Mouse (Mus musculus): Measurements from ENCODE around the gene Thtpa. TPM values are rescaled to one million over a fixed set of nuclear protein-coding genes. Genes with fewer than 3 reads are reported as not detected.

The Thtpa gene
- total RNA-seq (2021) = 10 to 100 TPM; 21.0 to 21.3 TPM
- long read RNA-seq, experiment 1, transcript Thtpa-201 (2 exons, 2,830 nt) = major isoform, 21 of 23 reads
- long read RNA-seq, experiment 1, partial matches to known transcripts = 0 of 23 reads
- long read RNA-seq, experiment 1, other reads (novel, unspliced or antisense) = 2 of 23 reads
- long read RNA-seq, experiment 2, transcript Thtpa-201 (2 exons, 2,830 nt) = major isoform, 55 of 61 reads
- long read RNA-seq, experiment 2, partial matches to known transcripts = 0 of 61 reads
- long read RNA-seq, experiment 2, other reads (novel, unspliced or antisense) = 6 of 61 reads

GRCm38 (mm10) chr14:55094704-55095231 lies at the start of gene Thtpa:
TSS of gene Thtpa (plus strand) at chr14:55094784.
- DNase-seq (ENCODE audit: low spot score in 2 of 2) = peak in 1 of 2 experiments; percentile 55

- DNase-seq (ENCODE audit: low spot score in 2 of 2) = no peak
Observed at GRCm38 (mm10) chr14:55047971-55048531, 46.5 kb upstream of the Thtpa start.

- no peak for DNase-seq (ENCODE audit: low spot score in 2 of 2)
Observed at GRCm38 (mm10) chr14:55052496-55052895, 42.1 kb upstream of the Thtpa start.

GRCm38 (mm10) chr14:55053050-55053449 lies 41.5 kb upstream of the Thtpa start:
- DNase-seq (ENCODE audit: low spot score in 2 of 2) = no peak

DNA sequence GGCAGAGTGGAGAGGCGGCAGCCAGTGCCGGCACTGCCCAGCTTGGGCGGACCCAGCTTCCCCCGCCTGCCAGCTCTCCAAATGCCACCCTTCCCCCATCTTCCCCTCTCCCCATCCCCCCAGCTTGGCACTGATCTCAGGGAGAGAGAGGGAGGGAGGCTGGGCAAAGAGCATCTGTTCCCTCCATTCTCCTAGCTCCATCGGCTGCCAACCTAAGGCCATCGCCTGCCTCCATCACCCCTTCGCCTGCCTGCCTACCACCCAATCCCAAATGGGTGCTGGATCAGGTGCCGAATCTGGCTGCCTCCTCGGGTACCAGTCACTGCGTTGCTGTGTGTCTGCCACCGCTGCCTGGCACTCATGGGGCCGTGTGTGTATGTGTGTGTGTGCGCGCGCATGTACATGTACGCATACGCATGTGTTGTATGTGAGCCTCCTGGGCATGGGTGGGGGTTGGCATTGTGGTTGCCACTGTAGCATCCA lies 40.8 kb upstream of the Thtpa start:
- no peak for DNase-seq (ENCODE audit: low spot score in 2 of 2)

DNA sequence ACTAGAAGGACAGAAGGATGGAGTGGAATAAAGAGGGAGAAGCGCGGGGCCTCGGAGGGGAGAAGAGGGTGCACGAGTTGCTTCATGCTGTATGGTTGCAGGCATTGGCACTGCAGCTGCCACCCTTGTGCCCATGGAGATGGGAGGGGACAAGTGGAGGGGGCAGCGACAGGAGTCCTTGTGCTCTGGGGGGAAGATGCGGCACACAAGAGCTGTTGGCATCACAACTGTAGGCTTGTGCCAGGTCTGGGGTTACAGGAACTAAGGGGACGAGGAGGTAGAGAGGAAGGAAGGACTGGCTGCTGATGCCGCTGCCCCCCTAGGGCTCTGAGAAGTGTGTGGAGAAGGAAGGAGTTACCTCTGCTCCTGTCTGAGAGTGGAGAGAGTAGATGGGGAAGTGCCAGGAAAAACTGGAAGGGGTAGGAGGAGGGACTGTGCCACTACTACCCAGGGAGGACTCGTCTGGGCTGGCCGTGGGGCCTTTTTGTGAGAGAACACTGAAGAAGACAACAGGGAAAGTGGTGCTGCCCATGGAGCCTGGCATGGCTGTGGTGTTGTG lies 40.3 kb upstream of the Thtpa start:
- DNase-seq (ENCODE audit: low spot score in 2 of 2) = no peak

DNA sequence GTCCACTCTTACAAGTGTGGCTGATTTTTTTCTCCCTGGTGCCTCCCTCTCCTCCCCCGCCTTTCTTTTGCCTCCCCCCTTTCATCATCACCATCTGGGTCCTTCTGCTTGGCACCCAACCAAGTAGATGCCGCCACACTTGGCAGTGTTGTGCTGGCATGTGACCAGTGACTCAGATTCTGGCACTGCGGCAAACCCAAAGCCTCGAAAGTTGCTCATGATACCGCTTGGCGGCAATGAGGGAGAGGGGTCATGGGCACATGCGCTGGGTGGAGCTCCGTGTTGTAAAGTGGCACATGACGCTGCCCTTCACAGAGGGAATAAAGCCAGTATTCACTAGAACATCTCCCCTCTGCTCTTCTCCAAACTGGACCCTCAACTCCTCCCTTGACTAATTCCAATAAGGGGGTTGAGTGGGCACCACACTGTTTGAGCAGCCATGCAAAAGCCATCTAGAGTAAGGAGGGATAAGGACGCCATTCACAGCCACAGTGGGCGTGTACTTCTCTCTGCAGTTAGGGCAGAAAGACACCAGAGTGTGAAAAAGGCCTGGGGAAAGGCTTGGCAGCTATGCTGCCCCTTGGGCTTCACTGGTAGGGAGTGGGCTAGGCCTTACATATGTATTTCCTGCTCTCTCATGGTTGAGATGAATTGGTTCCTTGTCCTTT lies 39.3 kb upstream of the Thtpa start:
- peak; percentile 38 to 69 for DNase-seq (ENCODE audit: low spot score in 2 of 2)

DNA sequence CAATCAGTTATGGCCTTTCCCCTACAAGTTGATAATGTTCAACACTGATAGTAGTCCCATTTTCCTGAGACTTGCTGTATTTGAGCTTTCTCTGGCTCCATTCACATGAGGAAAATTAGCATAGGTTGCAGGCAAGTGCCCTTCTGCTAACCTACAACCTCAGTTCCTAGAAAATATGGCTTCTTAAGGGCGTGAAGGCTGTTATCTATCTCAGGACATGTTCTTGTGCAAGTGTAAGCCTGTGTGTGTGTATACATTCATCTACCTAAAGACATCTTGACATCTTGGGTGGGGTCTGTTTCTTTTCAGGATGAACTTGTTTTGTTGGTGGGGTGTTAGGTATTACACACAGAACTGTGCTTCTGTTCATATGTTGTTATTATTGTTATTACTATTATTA lies 35.6 kb upstream of the Thtpa start:
- no peak for DNase-seq (ENCODE audit: low spot score in 2 of 2)

- no peak for DNase-seq (ENCODE audit: low spot score in 2 of 2)
Observed at GRCm38 (mm10) chr14:55059931-55060330, 34.7 kb upstream of the Thtpa start.

DNA sequence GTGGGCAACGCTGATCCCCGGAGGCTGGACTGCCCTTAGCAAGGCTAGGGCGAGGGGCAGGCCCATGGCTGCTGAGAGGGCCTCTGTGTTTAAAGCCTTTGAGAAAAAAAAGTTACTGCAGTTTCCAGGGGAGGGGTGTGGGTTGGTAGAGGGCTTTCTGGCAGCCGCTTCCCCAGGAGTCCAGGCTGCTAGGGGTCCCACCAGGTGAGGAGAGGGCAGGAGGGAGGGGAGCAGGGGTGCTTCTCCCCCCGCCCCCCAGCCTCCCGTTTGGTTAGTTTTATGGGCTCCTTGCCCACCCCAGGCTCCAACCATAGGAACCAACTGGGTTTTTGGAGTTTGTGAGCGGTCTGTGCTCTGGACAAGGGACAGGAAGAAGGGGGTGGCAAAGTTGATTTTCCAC lies 32.7 kb upstream of the Thtpa start:
- DNase-seq (ENCODE audit: low spot score in 2 of 2) = no peak

DNA sequence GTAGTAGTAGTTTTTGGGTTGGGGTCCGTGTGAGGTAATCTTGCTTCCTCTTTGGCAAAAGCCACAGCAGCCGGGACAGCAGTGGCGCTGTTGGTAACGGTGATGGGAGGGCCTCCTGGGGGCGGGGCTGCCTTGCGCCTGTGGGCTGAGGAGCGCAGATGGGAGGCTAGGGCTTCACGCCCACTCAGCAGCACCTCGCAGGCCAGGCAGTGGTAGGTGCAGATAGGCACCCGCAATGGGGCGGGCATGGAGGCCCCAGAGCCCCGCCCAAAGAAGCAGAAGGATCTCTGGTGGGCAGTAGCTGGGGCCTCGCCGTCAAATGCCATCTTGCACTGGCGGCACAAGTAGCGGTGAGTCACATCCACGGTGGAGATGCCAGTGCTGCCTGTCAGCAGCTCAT lies 32.0 kb upstream of the Thtpa start:
- no peak for DNase-seq (ENCODE audit: low spot score in 2 of 2)

DNA sequence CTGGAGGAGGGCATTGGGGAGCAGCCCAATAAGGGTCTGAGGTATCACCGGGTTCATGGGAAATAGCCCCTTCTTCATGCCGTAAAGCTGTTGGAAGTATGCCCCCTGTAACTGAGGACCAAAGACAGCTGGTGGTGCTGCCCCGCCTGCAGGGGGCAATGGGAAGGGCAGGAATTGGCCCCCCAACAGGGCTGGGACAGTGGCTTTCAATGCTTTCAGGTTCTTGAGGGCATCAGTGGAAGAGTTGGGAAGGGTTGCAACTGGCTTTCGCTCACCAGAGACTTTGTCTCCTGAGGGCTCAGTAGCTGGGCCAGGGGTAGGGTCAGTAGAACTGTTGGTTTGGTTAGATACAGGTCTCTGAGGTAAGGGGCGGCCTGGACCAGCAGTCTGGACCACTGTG lies 31.5 kb upstream of the Thtpa start:
- DNase-seq (ENCODE audit: low spot score in 2 of 2) = no peak

DNA sequence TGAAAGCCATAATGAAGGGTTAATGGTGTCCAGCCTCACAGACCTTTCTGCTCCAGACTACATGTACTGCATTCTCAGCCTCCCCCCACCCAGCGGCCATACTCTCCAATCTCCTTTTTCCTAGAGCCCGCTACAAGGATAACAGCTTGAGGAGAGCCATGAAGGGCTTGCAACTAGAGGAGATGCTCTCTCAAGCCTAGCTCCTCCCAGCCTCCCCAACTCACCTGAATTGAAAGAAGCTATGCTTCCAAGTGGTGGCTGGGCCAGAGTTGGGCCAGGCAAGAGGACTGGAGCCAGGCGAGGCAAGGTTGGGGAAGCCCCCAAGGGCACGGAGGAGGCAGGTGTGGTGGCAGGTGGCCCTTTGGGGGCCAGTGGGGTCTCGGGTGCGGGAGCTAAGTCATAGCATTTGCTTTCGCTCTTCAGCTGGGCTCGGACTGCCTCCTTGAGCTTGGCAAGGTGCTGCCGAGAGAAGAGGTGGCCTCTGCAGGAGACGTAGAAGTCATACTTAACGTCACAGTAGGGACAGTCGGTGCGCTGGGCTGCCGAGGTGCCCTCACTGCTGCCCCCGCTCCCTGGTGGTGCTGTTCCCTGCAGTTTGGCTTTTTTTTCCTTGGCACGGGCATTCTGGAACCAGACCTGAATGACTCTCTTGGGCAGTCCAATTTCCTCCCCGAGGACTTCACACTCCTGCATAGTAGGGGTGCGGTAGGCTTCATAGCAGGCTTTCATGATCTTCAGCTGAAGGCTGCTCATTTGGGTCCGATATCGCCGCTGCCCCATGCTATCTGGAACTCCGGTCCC lies 30.8 kb upstream of the Thtpa start:
- no peak for DNase-seq (ENCODE audit: low spot score in 2 of 2)

GRCm38 (mm10) chr14:55064481-55065370 lies 29.9 kb upstream of the Thtpa start:
- DNase-seq (ENCODE audit: low spot score in 2 of 2) = no peak

- DNase-seq (ENCODE audit: low spot score in 2 of 2) = no peak
Observed at GRCm38 (mm10) chr14:55065391-55065790, 29.2 kb upstream of the Thtpa start.

DNA sequence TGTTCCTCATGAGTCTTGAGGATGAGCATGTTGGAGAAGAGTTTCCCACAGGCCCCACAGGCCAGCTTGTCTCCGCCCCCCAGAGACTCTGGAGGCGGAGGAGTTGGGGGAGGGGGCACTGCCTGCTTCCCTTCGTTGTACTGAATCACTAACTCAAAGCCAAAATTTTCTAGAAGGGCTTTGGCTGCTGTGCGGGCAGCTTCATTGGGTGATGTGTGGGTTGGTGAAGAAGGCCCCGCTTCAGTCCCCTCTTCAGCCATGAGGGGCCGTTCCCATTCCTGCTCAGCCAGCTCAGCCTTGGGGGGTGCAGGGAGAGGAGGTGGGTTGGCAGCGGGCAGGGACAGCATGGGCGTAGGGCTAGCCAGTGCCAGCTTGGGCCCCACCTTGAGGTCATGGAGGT lies 28.5 kb upstream of the Thtpa start:
- no peak for DNase-seq (ENCODE audit: low spot score in 2 of 2)

- DNase-seq (ENCODE audit: low spot score in 2 of 2) = no peak
Observed at GRCm38 (mm10) chr14:55071756-55072155, 22.8 kb upstream of the Thtpa start.

GRCm38 (mm10) chr14:55074416-55074815 lies 20.2 kb upstream of the Thtpa start:
- no peak for DNase-seq (ENCODE audit: low spot score in 2 of 2)

DNA sequence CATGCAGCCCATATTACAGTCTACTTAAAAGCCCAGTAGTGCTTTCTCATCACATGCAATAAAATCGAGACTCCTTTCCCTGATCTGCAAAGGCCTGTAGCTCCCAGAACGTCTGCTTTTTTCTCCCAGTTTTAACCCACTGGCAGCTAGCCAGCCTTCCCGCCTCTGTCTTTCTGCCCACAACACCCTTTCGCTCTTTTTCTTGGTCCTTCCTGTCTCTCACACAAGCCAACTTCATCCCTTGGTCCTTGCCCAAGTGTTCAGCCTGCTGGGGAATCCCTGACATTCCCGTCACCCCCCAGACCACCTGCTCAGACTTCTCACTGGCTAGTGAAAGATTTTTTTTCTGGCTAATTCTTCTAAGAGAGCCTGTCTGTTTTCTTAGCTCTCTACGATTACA lies 18.4 kb upstream of the Thtpa start:
- DNase-seq (ENCODE audit: low spot score in 2 of 2) = no peak

DNA sequence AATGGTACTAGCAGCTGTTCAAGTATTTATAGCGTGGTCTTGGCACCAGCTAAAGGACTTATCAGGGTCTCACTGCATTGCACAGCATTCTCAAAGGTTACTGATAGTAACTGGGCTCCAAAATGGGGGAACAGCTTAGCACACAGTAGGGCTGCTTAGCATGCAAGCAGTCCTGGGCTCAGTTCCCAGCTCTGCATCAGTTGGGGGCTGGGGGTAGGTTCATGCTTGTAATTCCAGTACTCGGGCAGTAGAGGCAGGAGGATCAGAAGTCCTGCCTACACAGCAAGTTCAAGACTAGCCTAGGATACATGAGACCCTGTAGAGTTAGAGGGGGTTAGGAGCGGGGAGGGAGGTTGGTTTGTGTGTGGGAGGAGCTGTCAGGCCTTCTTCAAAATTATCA lies 17.6 kb upstream of the Thtpa start:
- no peak for DNase-seq (ENCODE audit: low spot score in 2 of 2)

All from adrenal gland, postnatal 4 days (tissue).